Mouse (Mus musculus) hindbrain, postnatal 0 days (tissue): ENCODE measurements around the gene Phf21a. TPM values are rescaled to one million over a fixed set of nuclear protein-coding genes. Genes with fewer than 3 reads are reported as not detected.
"Not testable (repeated sequence)": the region's sequence is repeated elsewhere in the genome, so short reads cannot be mapped to it uniquely, and the experiment has no call there.

ENCODE experiments used
- ATAC-seq: fragments of 200-750 bp; cut with Nextera tagmentation; 2 replicates; pipeline ENCODE4 v1.8.0; 2017; ENCODE audit warnings: mild to moderate bottlenecking, moderate TSS enrichment, moderate library complexity
- DNase-seq: peaks from one replicate; pipeline ENCODE4 v3.0.0-alpha.2; 2015; ENCODE audit warnings: low spot score
- H3K27ac ChIP-seq: fragments of 300-500 bp; sonication (generic); 2 replicates; pipeline ENCODE4 v1.5.1; 2014; ENCODE audit warnings: mild to moderate bottlenecking
- H3K27me3 ChIP-seq: fragments of 300-500 bp; sonication (generic); 2 replicates; pipeline ENCODE4 v1.6.1; 2014; ENCODE audit warnings: low read length, mixed read lengths; ENCODE audit not compliant: insufficient read depth
- H3K36me3 ChIP-seq: fragments of 300-500 bp; sonication (generic); 2 replicates; pipeline ENCODE4 v1.6.1; 2014; ENCODE audit warnings: low read length, mixed read lengths; ENCODE audit not compliant: insufficient read depth
- H3K4me1 ChIP-seq: fragments of 300-500 bp; sonication (generic); 2 replicates; pipeline ENCODE4 v1.6.1; 2014; ENCODE audit warnings: antibody characterized with exemption, low read length, mixed read lengths; ENCODE audit not compliant: insufficient read depth
- H3K4me2 ChIP-seq: fragments of 300-500 bp; sonication (generic); 2 replicates; pipeline ENCODE4 v1.6.1; 2014; ENCODE audit warnings: low read depth, mild to moderate bottlenecking, low read length, moderate library complexity, mixed read lengths
- H3K4me3 ChIP-seq: fragments of 300-500 bp; sonication (generic); 2 replicates; pipeline ENCODE4 v1.5.1; 2014; ENCODE audit warnings: low read length
- H3K9ac ChIP-seq: fragments of 300-500 bp; sonication (generic); replicated peaks from 2 replicates; pipeline ENCODE4 v1.6.1; 2014; ENCODE audit warnings: mild to moderate bottlenecking, low read length, moderate library complexity, mixed read lengths
- H3K9me3 ChIP-seq: fragments of 300-500 bp; sonication (generic); 2 replicates; pipeline ENCODE4 v1.6.1; 2016; ENCODE audit warnings: low read length, mixed read lengths
- CTCF ChIP-seq: IDR thresholded peaks from 2 replicates; pipeline ENCODE4 v1.5.1; 2016; ENCODE audit warnings: antibody characterized with exemption, control low read depth, low read depth
- WGBS: fragments of 180-500 bp; shearing (Covaris S2); extraction: QIAGEN DNeasy Blood & Tissue Kit; methylation state at CpG from one replicate; pipeline ENCODE4 v1.1.7; 2014; 5-methylcytosine and 5-hydroxymethylcytosine counted together
- polyA plus RNA-seq: library from polyadenylated mRNA; unstranded; fragments of >200 nt; fragmentation: Nextera tagmentation; extraction: Ambion mirVana; gene quantifications from 2 replicates; pipeline ENCODE4 v1.2.1, GENCODE M21; 2015
- total RNA-seq: library from RNA; depleted of rRNA; stranded (reverse); fragments of >200 nt; gene quantifications from 2 replicates; pipeline ENCODE4 v1.2.3, GENCODE M21; 2014

Gene Phf21a
- total and polyA plus RNA-seq, 2 experiments from 2014 or later = 26.6 to 109 TPM

- ATAC-seq (no peak), DNase-seq (no peak)
- H3K4me3 ChIP-seq = no peak overlapping the region
- no peak for TF ChIP-seq CTCF
- H3K4me1 ChIP-seq = peaks cover 44% of the 10 kb centered on the region
- peak overlapping the region; percentile 85 for H3K27ac ChIP-seq
- H3K36me3 ChIP-seq = peaks cover 12% of the 10 kb centered on the region
- H3K9ac ChIP-seq = no peak overlapping the region
- H3K27me3 ChIP-seq = no peaks in the 10 kb centered on the region
- H3K9me3 ChIP-seq = no peaks in the 10 kb centered on the region
- H3K4me2 ChIP-seq = peak overlapping the region; percentile 60; the same call in 1 of the 2 replicates
- 78% methylated on average over 8 of the region's 8 CpGs for WGBS
Measured at GRCm38 (mm10) chr2:92391116-92391515, 298.2 kb downstream of the Phf21a start.

DNA sequence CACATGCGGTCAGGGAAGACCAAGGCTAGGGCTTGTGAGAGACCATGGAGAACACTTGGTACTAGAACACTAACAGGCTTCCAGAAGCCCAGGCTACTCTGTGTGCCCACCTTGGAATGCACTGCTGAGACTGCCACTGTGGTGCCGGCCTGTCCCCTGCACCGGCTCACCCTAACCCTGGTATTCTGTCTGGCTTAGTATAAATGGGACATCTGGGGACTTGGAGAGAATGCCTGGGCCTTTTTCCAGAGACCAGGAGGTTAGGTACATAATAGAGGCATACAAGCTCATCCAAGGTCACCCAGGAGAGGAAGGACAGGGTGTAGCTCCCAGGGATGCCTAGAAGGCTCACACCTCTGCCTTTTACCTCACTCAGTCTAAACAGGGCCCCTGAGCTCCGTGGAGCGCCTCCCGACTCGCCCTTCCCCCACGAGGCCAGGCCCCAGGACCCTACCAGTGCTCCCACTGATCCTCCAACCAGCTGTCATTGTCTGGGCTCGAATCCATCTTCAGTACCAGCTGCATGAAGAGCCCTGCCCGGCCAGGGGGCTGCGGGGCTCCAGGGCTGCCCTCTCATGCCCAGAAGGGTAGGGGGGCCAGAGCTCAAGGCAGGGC is 298.9 kb downstream of the Phf21a start:
- peak overlapping the region; percentile 60 for H3K4me2 ChIP-seq
- ATAC-seq (peak; percentile 8), DNase-seq (peak; percentile 60)
- no peak for TF ChIP-seq CTCF
- peak overlapping the region; percentile 85 for H3K27ac ChIP-seq
- WGBS = 13% methylated on average over 11 of the region's 11 CpGs
- peaks cover 5% of the 10 kb centered on the region for H3K36me3 ChIP-seq
- H3K9me3 ChIP-seq = no peaks in the 10 kb centered on the region
- peak overlapping the region; percentile 30 for H3K4me3 ChIP-seq
- peak overlapping the region; percentile 55 for H3K9ac ChIP-seq
- no peaks in the 10 kb centered on the region for H3K27me3 ChIP-seq
- peaks cover 44% of the 10 kb centered on the region for H3K4me1 ChIP-seq

GRCm38 (mm10) chr2:92392318-92393264 is 299.7 kb downstream of the Phf21a start:
- 6% methylated on average over 26 of the region's 26 CpGs for WGBS
- Histone ChIP-seq H3K4me3 (peak overlapping the region; percentile 30), H3K36me3 (no peaks in the 10 kb centered on the region), H3K9ac (peak overlapping the region; percentile 55), H3K27ac (peak overlapping the region; percentile 85), H3K27me3 (no peaks in the 10 kb centered on the region), H3K9me3 (no peaks in the 10 kb centered on the region), H3K4me2 (peak overlapping the region; percentile 60), H3K4me1 (peaks cover 45% of the 10 kb centered on the region)
- no peak for TF ChIP-seq CTCF
- DNase-seq = peak; percentile 74
- peak; percentile 2; the same call in 1 of the 2 replicates for ATAC-seq

GRCm38 (mm10) chr2:92395535-92395934 is 302.6 kb downstream of the Phf21a start:
- H3K4me1 ChIP-seq = peaks cover 36% of the 10 kb centered on the region
- no peak overlapping the region for H3K4me3 ChIP-seq
- H3K27me3 ChIP-seq = no peaks in the 10 kb centered on the region
- DNase-seq = no peak
- H3K9ac ChIP-seq = no peak overlapping the region
- H3K36me3 ChIP-seq = no peaks in the 10 kb centered on the region
- H3K9me3 ChIP-seq = no peaks in the 10 kb centered on the region
- no peak overlapping the region for H3K4me2 ChIP-seq
- no peak overlapping the region for H3K27ac ChIP-seq
- TF ChIP-seq CTCF = no peak
- no peak for ATAC-seq
- WGBS = 90% methylated on average over 3 of the region's 3 CpGs

GRCm38 (mm10) chr2:92397436-92397835 is 304.5 kb downstream of the Phf21a start:
- Histone ChIP-seq H3K4me2 (0 out of 2 replicates have a peak overlapping the region, but pooled peaks have one; percentile 81), H3K27ac (no peak overlapping the region), H3K27me3 (no peaks in the 10 kb centered on the region), H3K4me3 (no peak overlapping the region), H3K36me3 (no peaks in the 10 kb centered on the region), H3K4me1 (peaks cover 29% of the 10 kb centered on the region), H3K9ac (no peak overlapping the region), H3K9me3 (no peaks in the 10 kb centered on the region)
- no peak for TF ChIP-seq CTCF
- ATAC-seq (no peak), DNase-seq (no peak)
- WGBS = 77% methylated on average over 1 of the region's 1 CpGs

DNA sequence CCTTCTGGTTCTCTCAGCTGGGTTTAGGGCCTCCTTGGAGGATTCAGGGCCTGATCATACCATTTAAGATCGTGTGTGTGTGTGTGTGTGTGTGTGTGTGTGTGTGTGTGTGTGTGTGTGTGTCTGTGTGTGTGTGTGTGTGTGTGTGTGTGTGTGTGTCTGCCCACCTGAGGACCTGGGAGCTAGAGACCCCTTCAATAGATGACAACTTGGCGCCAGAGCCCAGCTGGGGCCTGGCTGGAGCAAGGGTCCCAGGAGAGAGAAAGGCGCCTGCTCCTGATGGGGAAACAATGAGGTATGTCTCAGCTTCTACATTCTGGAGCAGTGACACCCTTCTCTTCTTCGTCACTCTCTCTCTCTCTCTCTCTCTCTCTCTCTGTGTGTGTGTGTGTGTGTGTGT is 307.0 kb downstream of the Phf21a start:
- not testable (repeated sequence) for H3K36me3 ChIP-seq, H3K27me3 ChIP-seq, H3K27ac ChIP-seq, H3K9me3 ChIP-seq, DNase-seq, ATAC-seq
- Histone ChIP-seq H3K4me3 (peak overlapping the region; percentile 79), H3K4me2 (peak overlapping the region; percentile 81), H3K4me1 (peaks cover 19% of the 10 kb centered on the region), H3K9ac (peak overlapping the region; percentile 92; the same call in 1 of the 2 replicates)
- WGBS = 19% methylated on average over 4 of the region's 4 CpGs
